Mouse (Mus musculus): ENCODE measurements around the gene Ccl1.

- TF ChIP-seq FLI1 (IDR thresholded peaks at IDR 0.05; ENCODE audit: low read length) (no peak), GATA1 (IDR thresholded peaks at IDR 0.05; ENCODE audit: borderline replicate concordance, low read length) (no peak)
These were observed 169.3 kb downstream of the Ccl1 start for GRCm38 (mm10) chr11:82136196-82136595.
